Mouse (Mus musculus) urinary bladder, postnatal 10 days (tissue): ENCODE results near the gene Akr1c18.
"Not testable (repeated sequence)": the region's sequence is repeated elsewhere in the genome, so short reads cannot be mapped to it uniquely, and the experiment has no call there.

Experiments
- DNase-seq: peaks from one replicate; pipeline ENCODE4 v3.0.0; 2022; ENCODE audit warnings: low spot score

The Akr1c18 gene

GRCm38 (mm10) chr13:4150518-4150917, at the start of gene Akr1c18:
Gene Akr1c18 (minus strand): TSS chr13:4150654.
- DNase-seq: no peak

- no peak for DNase-seq
Measured at GRCm38 (mm10) chr13:4192511-4192910, 42.1 kb upstream of the Akr1c18 start.

- DNase-seq: no peak
Measured at GRCm38 (mm10) chr13:4190904-4191303, 40.5 kb upstream of the Akr1c18 start, which contains the start of gene Akr1c13. Gene Akr1c13 (plus strand): TSS chr13:4191150.

GRCm38 (mm10) chr13:4188174-4188573, 37.7 kb upstream of the Akr1c18 start:
- DNase-seq: no peak

GRCm38 (mm10) chr13:4186641-4187411, 36.4 kb upstream of the Akr1c18 start:
- DNase-seq: not testable (repeated sequence)

GRCm38 (mm10) chr13:4183116-4183515, 32.7 kb upstream of the Akr1c18 start:
- DNase-seq: no peak

- not testable (repeated sequence) for DNase-seq
Measured at GRCm38 (mm10) chr13:4181321-4181720, 30.9 kb upstream of the Akr1c18 start.

- no peak for DNase-seq
Measured at GRCm38 (mm10) chr13:4172978-4173377, 22.5 kb upstream of the Akr1c18 start.

GRCm38 (mm10) chr13:4168006-4168405, 17.6 kb upstream of the Akr1c18 start:
- no peak for DNase-seq

GRCm38 (mm10) chr13:4155286-4155685, 4.8 kb upstream of the Akr1c18 start:
- DNase-seq: no peak

GRCm38 (mm10) chr13:4153593-4153992, 3.1 kb upstream of the Akr1c18 start:
- no peak for DNase-seq

- DNase-seq: no peak
Measured at GRCm38 (mm10) chr13:4152908-4153307, 2.5 kb upstream of the Akr1c18 start.

GRCm38 (mm10) chr13:4144261-4144660, 6.2 kb downstream of the Akr1c18 start:
- DNase-seq: no peak

- no peak for DNase-seq
Measured at GRCm38 (mm10) chr13:4133070-4133469, 17.4 kb downstream of the Akr1c18 start.

GRCm38 (mm10) chr13:4131721-4132120, 18.7 kb downstream of the Akr1c18 start:
- no peak for DNase-seq

- DNase-seq: no peak
Measured at GRCm38 (mm10) chr13:4131317-4131716, 19.1 kb downstream of the Akr1c18 start.

GRCm38 (mm10) chr13:4129100-4129499, 21.4 kb downstream of the Akr1c18 start:
- DNase-seq: no peak

- not testable (repeated sequence) for DNase-seq
Measured at GRCm38 (mm10) chr13:4125846-4126245, 24.6 kb downstream of the Akr1c18 start.

GRCm38 (mm10) chr13:4124471-4124870, 26.0 kb downstream of the Akr1c18 start:
- not testable (repeated sequence) for DNase-seq

- DNase-seq: no peak
Measured at GRCm38 (mm10) chr13:4123146-4123545, 27.3 kb downstream of the Akr1c18 start.

GRCm38 (mm10) chr13:4119181-4119904, 31.1 kb downstream of the Akr1c18 start:
- no peak for DNase-seq

GRCm38 (mm10) chr13:4110281-4111188, 39.9 kb downstream of the Akr1c18 start:
- DNase-seq: no peak
